Mouse (Mus musculus): ENCODE measurements around the gene Fxn. TPM values are rescaled to one million over a fixed set of nuclear protein-coding genes. Genes with fewer than 3 reads are reported as not detected.
A peak's percentile ranks its signal among the peaks of the same experiment; 100 is the strongest.

Fxn gene
- total RNA-seq, 4 experiments from 2014 or later, result 7.4 to 9.5 (median 8.6) TPM

DNA sequence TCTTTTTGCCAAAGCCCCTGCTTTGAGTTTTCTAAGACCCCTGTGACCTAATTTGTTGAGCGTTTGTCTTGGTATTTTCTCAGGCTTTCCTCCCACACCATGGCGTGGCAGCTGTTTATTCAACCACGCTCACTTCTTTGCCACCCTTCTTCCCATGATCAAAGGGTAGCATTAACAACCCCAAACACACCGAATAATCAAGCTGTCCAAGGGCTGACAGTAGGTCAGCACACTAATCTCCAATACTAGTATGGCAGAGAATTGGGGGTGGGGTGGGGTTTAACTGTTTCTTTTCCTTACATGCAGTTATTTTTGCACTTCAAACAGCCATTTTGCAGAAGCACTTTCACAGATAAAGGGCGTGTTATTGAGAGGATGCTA is 21.4 kb upstream of the Fxn start:
- DNase-seq (ENCODE audit: low spot score in 2 of 2), result no peak

DNA sequence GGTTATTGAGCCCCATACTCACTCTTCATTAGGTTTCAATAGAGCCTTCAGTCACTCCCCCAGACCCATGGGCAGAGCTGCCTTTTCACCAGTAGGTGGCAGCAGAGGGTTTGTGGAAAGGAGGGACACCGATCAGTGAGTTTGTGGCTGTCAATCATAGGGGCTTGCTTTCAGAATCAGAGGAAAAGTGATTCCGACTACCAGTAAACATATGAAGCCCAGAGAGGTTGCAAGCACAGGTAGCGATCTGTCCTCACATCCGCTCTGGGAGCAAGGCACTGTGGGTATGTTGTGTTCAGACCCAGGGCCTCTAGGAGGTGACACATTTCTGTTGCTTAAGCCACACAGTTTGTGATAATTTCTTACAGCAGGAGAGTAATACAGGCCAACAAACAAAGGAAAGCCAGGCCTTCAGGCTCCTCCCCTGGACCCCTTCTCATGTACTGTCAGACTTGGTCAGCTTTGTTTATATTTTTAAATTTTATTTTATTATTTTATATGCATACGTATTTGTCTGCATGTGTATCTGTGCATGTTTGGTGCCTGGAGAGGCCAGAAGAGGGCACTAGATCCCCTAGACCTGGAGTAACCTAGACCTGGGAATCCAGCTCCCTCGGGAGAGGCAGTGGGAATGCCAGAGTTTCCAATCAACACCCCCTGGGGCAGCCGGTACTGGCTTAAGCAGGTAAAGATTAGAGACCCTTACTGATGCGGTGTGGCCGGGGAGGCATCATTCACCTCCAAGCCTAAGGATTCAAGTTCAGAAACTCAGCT is 20.8 kb upstream of the Fxn start:
- peak; percentile 45 to 59 for DNase-seq (ENCODE audit: low spot score in 2 of 2)

DNA sequence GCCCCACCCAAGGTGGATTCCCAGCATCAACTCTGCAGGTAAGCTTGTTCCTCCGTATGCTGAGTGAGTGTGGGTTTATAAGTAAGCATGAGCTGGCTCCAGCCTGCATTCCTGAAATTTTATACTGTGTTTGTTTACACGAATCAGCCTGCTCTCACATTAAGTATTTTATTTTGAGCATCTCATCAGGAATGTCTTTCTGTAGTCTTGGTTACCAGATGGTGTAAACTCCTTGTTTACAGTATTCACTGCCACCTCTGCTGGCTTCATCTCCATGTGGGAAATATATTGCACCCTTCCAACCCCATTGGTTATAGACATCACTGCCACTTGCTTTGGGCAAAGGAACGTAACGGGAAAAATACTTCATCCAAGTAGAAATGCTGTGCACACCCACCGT is 13.1 kb upstream of the Fxn start:
- DNase-seq (ENCODE audit: low spot score in 2 of 2), result no peak

DNA sequence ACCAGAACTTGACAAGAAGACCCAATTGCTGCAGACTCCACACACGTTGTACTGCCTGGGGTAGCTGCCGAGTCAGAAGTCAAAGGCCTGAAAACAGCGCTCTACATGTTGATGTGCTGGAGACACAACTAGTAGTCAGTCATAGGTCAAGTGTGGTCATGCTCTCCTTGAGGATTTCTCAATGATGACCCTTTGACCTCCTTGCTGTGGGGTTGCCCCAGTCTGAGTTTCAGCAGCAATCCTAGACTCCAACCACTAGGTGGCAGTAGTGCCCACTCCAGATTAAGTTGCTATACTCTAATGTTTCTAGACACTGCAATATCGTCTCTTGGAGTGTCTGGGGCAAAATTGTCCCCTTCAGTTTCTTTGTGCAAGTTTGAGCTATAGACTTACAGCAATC is 3.8 kb upstream of the Fxn start:
- no peak for DNase-seq (ENCODE audit: low spot score in 2 of 2)

DNA sequence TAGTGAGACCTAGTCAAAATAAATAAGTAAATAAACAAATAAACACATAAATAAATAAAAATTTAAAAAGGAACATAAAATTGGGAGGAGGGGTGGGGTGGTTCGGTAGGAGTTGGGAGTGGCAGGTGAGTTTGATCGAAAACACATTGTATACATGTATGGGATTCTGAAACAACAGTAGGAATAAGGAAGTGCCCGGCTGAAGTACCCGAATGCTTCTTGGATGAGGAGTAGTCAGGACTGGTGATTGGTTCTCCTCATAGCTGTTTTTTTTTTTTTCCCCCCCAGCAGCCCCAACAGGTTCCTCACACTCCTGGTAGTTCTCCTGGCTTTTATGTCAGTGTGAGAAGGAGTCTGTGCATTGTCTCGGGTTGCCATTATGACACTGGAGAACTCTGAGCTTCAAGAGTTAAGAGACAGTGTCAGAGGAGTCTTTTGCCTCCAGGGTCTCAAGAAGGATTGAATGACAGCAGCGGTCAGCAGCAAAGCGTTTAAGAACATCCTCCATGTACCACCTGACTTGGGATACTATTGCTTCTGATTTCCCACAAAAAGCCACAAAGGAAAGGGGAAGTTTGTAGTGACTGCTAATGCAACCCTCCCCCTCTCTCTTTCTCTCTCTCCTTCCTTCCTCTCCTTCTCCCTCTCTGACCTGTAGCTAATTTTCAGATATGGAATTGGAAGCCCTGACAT is 1.0 kb upstream of the Fxn start:
- DNase-seq (ENCODE audit: low spot score in 2 of 2), result no peak

DNA sequence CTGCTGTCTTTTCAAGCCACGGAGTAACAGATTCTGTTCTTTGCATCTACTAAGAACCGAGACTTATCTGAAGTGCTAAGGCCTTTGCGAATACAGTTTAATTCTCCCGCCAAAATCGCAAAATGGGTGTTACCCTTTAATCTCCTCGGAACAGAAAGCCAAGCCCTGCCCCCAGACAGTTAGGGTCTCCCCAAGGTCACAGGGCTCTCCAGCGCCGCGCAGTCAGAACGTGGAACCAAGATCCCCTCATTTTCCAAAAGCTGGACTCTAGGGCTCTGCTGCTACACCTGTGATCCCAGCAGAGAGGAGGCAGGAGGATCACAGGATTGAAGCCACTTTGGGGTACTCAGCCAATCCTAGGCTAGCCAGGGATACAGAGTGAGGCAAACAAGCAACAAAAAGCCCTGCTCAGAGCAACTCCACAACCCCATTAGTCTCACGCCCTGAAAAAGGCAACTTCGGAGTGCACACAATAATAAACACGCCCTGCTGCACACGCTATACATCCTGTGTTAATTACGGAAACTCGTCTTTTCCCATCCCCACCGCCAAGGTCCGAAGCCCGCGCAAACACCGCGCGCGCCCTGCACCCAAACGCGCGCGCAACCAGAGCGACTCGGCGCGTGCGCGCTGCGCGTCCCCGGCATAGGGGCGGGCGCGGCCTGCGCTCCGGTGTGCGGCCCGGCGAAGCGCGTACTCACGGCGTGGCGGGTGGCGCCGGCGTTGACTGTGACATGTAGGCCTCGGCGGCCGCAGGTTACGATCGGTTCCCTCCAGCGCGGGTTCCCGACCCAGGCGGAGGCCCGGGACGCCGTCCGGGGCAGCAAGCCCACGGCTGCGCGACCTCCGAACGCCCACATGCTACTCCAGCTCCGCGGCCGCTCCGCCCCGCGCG is 452 bp downstream of the Fxn start:
- peak; percentile 45 to 74 for DNase-seq (ENCODE audit: low spot score in 2 of 2)

DNA sequence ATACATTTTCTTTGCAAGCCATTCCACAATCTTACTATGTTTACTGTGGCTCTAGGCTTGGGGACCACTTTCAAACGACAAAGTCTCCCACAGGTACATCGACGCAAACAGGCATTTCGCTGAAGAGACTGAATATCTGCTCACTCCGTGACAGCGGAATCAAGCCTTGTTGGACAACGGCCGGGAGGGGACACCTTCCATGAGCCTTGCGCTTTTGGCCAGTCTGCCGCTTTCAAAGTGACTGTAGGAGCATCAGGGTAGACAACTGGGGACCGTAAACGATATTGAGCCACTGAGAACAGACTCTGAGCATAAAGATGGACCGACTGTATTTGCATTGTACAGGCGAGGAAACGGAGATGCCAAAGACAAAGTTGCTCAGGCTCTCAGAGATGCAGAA is 1.5 kb downstream of the Fxn start:
- no peak for DNase-seq (ENCODE audit: low spot score in 2 of 2)

DNA sequence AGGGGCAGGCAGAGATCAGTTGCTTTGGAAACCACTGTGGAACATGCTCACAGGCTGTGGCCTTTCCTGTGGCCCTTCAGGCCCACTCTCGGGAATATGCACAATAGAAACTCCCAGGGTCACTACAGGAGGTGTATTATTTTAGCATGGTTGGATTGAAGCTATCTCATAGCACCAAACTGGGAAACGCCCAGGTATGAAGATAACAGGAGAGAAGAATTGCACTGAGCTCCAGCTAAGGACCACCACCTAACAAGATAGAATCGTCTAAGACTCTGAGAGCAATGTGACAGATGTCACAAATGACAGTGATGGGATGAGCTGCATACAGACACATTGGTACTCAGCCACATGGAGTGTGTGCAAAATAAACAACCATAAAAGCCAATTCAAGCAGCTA is 6.1 kb downstream of the Fxn start:
- DNase-seq (ENCODE audit: low spot score in 2 of 2), result no peak

DNA sequence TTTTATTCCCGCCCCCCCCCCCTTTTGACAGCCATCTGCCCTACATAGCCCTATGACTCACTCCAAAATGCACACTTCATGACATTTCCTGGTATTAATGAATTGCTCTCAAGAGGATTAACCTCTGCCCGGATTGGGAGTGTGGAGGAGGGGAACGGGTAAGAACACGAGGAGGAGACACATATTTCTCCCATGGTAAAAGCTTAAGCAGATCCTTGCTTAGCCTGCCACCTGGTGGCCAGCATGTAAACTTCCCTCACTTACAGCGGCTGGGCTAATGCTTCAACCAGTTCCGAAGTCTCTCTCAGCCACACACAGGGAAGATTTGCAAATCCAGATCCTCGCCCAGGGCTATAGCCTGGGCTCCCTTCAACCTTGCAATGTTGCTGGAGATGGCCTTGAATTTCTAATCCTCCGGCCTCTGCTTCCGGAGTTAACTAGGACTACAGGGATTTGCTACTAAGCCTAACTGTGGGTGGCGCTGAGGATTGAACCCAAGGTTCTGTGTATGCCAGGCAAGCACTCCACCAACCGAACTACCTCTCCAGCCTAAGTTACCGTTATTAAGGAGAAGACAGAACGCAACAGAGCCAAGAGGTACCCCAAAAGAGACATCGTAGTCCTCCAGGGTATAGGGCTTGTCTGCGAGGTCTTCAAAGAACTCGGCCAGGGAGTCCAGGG is 8.5 kb downstream of the Fxn start:
- DNase-seq (ENCODE audit: low spot score in 2 of 2), result peak; percentile 60 to 69

DNA sequence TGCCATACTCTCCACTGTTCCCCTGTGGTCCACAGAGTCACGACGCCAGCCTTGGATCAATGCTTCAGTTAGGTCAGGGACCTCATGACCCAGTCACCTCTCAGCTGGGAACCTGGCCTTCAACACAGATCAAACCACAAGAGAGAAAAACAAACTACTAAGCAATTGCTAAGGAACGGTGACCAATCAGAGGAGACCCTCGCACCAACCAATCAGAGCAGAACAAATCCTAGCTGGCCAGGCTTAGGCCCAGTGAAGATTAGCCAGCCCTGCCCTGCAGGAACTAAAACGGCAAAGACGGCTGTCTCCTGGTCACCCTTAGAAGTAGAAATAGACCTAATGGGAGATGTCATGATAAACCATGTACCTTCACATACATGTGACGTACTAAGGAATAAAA is 9.1 kb downstream of the Fxn start:
- DNase-seq (ENCODE audit: low spot score in 2 of 2), result peak; percentile 33 to 43

DNA sequence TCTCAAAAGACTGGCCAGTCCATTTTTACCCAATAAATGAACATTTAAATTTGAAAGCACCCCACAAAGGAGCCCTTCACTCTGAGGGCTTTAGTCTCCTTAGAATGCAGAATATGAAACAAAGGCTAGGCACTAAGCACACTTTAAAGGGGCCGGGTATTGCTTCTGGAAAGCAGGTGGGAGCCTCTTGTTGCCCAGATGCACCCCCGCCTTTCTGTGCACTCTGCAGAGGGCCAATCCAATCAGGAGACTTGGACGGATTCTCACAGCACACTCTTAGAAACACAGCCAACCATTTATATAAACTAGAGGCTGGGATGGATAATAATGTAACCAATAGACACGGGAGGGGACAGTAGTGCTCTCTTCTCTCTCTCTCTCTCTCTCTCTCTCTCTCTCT is 11.9 kb downstream of the Fxn start:
- DNase-seq (ENCODE audit: low spot score in 2 of 2), result no peak

DNA sequence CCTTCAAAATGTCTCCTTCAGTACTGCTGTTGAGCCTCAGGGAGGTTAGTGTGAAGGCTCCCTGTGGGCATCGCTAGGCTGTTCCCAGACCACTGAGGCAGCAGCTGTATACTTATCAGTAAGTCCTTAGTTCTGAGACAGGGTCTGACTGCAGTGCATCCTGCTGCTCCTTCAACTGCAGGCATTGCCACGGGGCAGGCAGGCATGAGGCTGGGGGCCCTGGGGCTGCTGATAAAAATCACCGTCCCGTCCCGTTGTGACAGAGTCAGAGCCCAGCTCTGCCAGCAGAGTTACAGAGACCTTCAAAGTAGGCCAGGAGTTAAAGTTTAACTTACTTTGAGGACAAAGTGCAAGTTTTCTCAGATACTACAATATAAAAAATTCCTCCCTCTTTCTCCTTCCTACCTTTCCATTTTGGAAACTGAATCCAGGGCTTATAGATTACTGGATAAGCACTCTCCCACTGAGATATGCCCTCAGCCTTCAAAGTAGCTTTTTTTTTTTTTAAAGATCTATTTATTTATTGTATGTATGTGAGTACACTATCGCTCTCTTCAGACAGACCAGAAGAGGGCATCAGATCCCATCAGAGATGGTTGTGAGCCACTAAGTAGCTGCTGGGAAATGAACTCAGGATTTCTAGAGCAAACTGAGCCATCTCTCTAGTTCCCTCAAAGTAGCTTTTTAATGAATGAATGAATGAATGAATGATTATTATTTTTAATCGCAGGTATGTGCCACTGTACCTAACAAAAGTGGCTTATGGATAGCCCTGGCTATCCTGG is 14.2 kb downstream of the Fxn start:
- DNase-seq (ENCODE audit: low spot score in 2 of 2), result no peak

DNA sequence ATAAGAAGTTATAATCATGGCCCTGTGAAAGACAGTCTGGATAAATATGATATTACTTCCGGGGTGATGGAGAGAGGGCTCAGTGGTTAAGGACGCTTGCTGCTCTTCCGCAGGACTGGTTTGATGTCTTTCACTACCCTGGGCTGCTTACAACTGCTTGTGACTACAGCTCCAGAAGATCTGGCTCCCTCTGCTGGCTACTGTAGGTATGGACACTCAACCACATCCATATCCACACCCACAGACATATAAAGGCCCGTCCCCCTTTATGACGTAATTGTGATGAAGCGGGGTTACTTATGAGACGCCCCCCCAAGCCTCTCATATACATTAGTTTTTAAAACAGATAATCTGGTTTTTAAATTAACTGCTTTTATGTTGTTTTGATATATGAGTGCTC is 15.4 kb downstream of the Fxn start:
- DNase-seq (ENCODE audit: low spot score in 2 of 2), result peak; percentile 70 to 88

DNA sequence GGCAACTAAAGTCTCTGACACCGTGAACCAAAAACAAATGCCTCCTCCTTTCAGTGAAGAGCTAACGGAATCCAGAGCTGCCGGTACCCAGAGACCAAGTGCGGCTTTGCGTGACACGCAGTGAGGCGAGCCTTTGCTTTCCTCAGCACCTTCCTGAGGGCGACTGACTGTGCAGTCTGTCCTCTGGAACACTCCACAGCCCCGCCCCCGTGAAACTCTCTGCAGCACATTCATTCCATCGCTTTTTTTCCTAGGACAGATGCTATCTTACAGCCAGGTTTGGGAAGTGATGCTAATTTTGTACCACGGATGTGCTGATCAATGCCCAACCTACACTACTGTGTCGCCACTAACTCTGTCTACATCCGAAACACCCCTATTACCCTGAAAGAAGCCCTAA is 17.7 kb downstream of the Fxn start:
- no peak for DNase-seq (ENCODE audit: low spot score in 2 of 2)

DNA sequence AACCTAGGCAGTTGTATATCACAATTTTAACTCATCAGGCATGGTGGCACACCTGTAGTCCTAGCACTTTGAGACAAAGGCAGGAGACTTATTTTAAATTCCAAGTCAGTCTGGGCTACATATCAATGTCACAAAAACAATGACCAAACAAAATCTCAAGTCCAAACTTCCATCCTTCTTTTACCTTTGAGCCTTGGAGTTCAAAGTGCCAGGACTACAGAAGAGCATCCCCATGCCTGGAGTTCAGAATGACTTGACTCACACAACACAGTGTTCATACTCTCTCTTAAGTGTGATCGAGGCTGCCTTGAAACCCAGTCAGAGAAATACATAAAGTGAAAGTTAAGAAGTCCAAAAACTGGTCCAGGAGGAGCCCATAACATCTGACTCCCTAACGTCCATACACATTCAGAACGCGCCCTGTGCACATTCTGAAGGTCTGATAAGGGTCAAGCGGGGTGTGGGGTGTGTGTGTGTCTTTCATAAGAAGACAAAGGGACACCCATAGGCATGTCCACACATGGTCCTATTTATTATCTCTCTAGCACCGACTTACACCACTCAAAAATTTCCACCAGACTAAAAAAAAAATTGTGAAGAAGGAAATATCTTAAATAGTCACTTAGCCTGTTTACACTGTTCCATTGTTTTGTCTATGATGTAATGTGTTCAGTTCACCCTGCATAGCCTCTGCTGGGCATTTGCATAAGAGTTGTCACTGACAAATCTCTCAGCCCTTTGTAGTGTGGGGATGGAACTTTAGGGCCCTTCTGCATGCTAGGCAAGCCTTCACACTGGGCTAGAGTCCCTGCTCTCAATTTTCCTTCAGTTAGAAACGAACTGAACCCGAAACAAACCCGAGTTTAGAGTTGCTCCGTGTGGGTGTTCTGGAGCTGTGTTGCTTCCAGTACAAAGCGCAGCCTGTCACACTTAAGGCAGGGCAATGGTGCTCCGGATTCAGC is 20.7 kb downstream of the Fxn start:
- no peak for DNase-seq (ENCODE audit: low spot score in 2 of 2)

DNA sequence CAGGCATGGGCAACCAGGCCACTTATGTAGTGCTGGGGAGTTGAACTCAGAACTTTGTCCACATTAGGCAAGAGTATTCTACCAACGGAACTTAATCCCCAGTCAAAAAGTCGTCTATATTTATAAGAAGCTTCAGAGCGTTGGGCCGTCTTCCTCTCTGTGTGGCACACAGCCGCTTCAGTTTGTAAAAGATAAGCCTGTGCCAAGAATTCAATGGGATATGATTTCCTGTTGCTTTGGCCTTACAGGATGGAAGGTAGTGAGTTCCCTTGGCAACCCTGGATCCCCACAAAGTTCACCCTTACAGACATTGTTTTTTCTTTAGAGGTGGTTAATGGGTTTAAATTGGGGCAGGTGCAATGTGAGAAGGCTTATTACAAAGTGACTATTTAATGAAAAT is 22.0 kb downstream of the Fxn start:
- no peak for DNase-seq (ENCODE audit: low spot score in 2 of 2)

DNA sequence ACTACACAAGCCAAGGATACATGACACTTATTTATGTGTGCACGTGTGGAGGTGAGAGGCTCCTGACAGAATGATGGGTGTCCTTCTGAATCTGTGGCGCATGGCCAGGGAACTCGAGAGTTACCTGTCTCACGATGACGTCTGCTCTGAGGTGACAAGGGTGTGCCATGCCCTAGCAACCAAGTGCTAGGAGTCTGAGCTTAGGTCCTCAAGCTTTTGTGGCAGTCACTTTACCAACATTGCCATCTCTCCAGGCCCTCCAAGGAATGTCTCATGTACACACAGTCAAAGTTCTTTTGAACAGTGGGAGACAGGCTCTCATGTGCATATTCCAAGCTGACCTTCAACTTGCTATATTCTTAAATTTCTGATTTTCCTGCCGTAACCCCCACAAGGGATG is 22.4 kb downstream of the Fxn start:
- no peak for DNase-seq (ENCODE audit: low spot score in 2 of 2)

DNA sequence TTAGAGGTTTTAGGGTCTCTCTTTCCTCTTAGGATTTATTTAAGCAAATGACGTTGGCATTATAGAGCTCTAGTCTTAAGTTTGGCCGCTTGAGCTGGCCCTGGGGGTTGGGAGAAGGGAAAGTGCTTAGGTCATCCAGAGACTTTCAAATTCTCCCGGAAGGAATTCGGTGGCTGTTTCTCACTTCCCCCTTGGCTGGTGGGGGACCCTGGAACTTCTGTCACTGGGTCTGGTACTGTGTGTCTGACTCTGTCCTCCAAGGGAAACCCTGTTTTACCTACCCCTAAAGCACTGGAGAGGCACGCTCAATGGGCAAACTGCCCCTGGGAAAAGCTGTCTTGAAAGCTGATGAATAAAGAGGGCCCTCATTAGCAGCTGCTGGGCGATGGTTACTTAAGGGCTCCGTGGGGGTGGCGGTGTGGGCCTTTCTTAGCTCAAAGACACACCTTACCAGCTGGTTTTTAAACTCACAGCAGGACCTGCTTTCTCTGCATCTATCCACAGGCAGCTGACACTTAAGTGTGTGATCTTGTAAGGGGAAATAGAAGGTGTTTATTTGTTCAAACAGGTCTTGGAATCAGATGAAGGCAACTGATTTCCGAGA is 26.6 kb downstream of the Fxn start:
- DNase-seq (ENCODE audit: low spot score in 2 of 2), result no peak

DNA sequence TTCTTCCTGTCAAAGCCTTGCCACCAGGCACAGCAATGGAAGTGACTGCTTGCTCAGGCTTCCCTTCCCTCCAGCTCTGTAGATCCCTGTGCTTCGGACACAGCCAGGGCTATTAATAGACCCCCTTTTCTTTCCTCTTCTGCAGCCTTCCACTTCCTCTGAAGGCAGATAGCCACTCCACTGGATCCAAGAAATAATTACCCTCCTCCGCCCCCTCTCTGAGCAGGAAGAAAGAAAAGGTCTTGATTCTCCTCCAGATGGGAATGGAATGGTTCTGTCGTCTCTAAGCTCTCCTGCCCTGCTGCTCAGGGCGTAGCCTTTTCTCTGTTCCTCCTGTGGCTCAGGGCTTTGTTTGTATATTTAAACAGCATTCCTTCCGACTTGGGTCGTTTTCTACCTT is 28.5 kb downstream of the Fxn start:
- DNase-seq (ENCODE audit: low spot score in 2 of 2), result no peak

All from layer of hippocampus, adult 8-10 months (tissue).